Mouse (Mus musculus) urinary bladder, postnatal 25 days (tissue): ENCODE measurements around the gene Ddx31.
A peak's percentile ranks its signal among the peaks of the same experiment; 100 is the strongest.

Experiments used
- DNase-seq: peaks from one replicate; pipeline ENCODE4 v3.0.0; 2022; ENCODE audit warnings: low spot score

The Ddx31 gene

GRCm38 (mm10) chr2:28912039-28912700 is 72.0 kb downstream of the Ddx31 start:
- DNase-seq: no peak

GRCm38 (mm10) chr2:28912961-28913360 is 72.8 kb downstream of the Ddx31 start:
- DNase-seq: no peak

- no peak for DNase-seq
These were observed 73.9 kb downstream of the Ddx31 start for GRCm38 (mm10) chr2:28914121-28914520.

GRCm38 (mm10) chr2:28915104-28915738 is 75.0 kb downstream of the Ddx31 start:
- DNase-seq: no peak

- peak; percentile 77 for DNase-seq
These were observed 75.7 kb downstream of the Ddx31 start for GRCm38 (mm10) chr2:28915768-28916512.

GRCm38 (mm10) chr2:28916513-28916865 is 76.3 kb downstream of the Ddx31 start, which contains the start of gene Barhl1:
Gene Barhl1 (minus strand): TSS chr2:28916668.
- DNase-seq: no peak

- DNase-seq: no peak
These were observed 76.9 kb downstream of the Ddx31 start for GRCm38 (mm10) chr2:28917156-28917517.

- DNase-seq: no peak
These were observed 77.5 kb downstream of the Ddx31 start for GRCm38 (mm10) chr2:28917518-28918361.

GRCm38 (mm10) chr2:28919001-28919400 is 78.8 kb downstream of the Ddx31 start:
- no peak for DNase-seq

- DNase-seq: peak; percentile 63
These were observed 83.7 kb downstream of the Ddx31 start for GRCm38 (mm10) chr2:28923912-28924311.

- DNase-seq: no peak
These were observed 90.4 kb downstream of the Ddx31 start for GRCm38 (mm10) chr2:28930571-28930970.

GRCm38 (mm10) chr2:28938997-28939396 is 98.8 kb downstream of the Ddx31 start:
- DNase-seq: no peak

GRCm38 (mm10) chr2:28943666-28944516 is 103.7 kb downstream of the Ddx31 start:
- no peak for DNase-seq

GRCm38 (mm10) chr2:28945388-28945787 is 105.2 kb downstream of the Ddx31 start:
- DNase-seq: no peak

GRCm38 (mm10) chr2:28946312-28946711 is 106.1 kb downstream of the Ddx31 start:
- no peak for DNase-seq

GRCm38 (mm10) chr2:28952981-28953380 is 112.8 kb downstream of the Ddx31 start:
- no peak for DNase-seq

- no peak for DNase-seq
These were observed 114.4 kb downstream of the Ddx31 start for GRCm38 (mm10) chr2:28954595-28954994.
